Mouse (Mus musculus): ENCODE data around the gene Tcf20.
"Not testable (repeated sequence)": the region's sequence is repeated elsewhere in the genome, so short reads cannot be mapped to it uniquely, and the experiment has no call there.

Tcf20 gene

GRCm38 (mm10) chr15:82806969-82807763 lies 180.5 kb downstream of the Tcf20 start:
- no peak for DNase-seq

- DNase-seq, result peak; percentile 90 to 94
Observed at GRCm38 (mm10) chr15:82804708-82805639, 182.7 kb downstream of the Tcf20 start.

- no peak for DNase-seq
Observed at GRCm38 (mm10) chr15:82795936-82796440, 191.7 kb downstream of the Tcf20 start.

- DNase-seq, result no peak
Observed at GRCm38 (mm10) chr15:82794277-82794676, 193.4 kb downstream of the Tcf20 start, which contains the start of gene Cyp2d26. Cyp2d26 (minus strand) TSS chr15:82794294.

- DNase-seq, result no peak
Observed at GRCm38 (mm10) chr15:82793868-82794267, 193.8 kb downstream of the Tcf20 start.

- no peak for DNase-seq
Observed at GRCm38 (mm10) chr15:82793454-82793853, 194.2 kb downstream of the Tcf20 start.

- DNase-seq, result no peak
Observed at GRCm38 (mm10) chr15:82792566-82792965, 195.1 kb downstream of the Tcf20 start.

- DNase-seq, result no peak
Observed at GRCm38 (mm10) chr15:82784581-82784980, 203.1 kb downstream of the Tcf20 start.

- no peak for DNase-seq
Observed at GRCm38 (mm10) chr15:82783800-82784199, 203.9 kb downstream of the Tcf20 start.

GRCm38 (mm10) chr15:82777856-82778255 lies 209.8 kb downstream of the Tcf20 start:
- DNase-seq, result not testable (repeated sequence)

GRCm38 (mm10) chr15:82765943-82766342 lies 221.7 kb downstream of the Tcf20 start:
- no peak for DNase-seq

GRCm38 (mm10) chr15:82764881-82765280 lies 222.8 kb downstream of the Tcf20 start:
- DNase-seq, result no peak

- DNase-seq, result no peak
Observed at GRCm38 (mm10) chr15:82763631-82764420, 223.8 kb downstream of the Tcf20 start, which contains the start of gene Cyp2d40. Cyp2d40 (minus strand) TSS chr15:82764183.
